Mouse (Mus musculus): ENCODE data around the gene Ifrd2.

GRCm38 (mm10) chr9:107579023-107579900 lies 8.2 kb upstream of the Ifrd2 start:
- TF ChIP-seq POLR2A (IDR thresholded peaks at IDR 0.05; ENCODE audit: low read depth, low read length) (no peak), CTCF (IDR thresholded peaks at IDR 0.05; ENCODE audit: extremely low read depth, insufficient read depth, insufficient read length, insufficient replicate concordance) (no peak)
